Mouse (Mus musculus) forebrain, embryonic 14.5 days (tissue): Measurements from ENCODE around the gene Vmn1r188. TPM values are rescaled to one million over a fixed set of nuclear protein-coding genes. Genes with fewer than 3 reads are reported as not detected.
"Not testable (repeated sequence)": the region's sequence is repeated elsewhere in the genome, so short reads cannot be mapped to it uniquely, and the experiment has no call there.

ENCODE experiments used
- ATAC-seq: fragments of 200-750 bp; cut with Nextera tagmentation; 2 replicates; pipeline ENCODE4 v1.8.0; 2017; ENCODE audit warnings: mild to moderate bottlenecking, moderate library complexity
- DNase-seq: peaks from one replicate; pipeline ENCODE4 v3.0.0-alpha.2; 2015; ENCODE audit warnings: low spot score
- H3K27ac ChIP-seq: fragments of 300-500 bp; sonication (generic); 2 replicates; pipeline ENCODE4 v1.5.1; 2014; ENCODE audit warnings: low read depth, mild to moderate bottlenecking, control low read depth, low read length, moderate library complexity
- H3K27me3 ChIP-seq: fragments of 300-500 bp; sonication (generic); replicated peaks from 2 replicates; pipeline ENCODE4 v1.6.1; 2014; ENCODE audit warnings: low read length, control low read depth, mixed read lengths; ENCODE audit not compliant: control insufficient read depth, insufficient read depth
- H3K36me3 ChIP-seq: fragments of 300-500 bp; sonication (generic); 2 replicates; pipeline ENCODE4 v1.6.1; 2014; ENCODE audit warnings: low read length, control low read depth; ENCODE audit not compliant: control insufficient read depth, insufficient read depth
- H3K4me1 ChIP-seq: fragments of 300-500 bp; sonication (generic); 2 replicates; pipeline ENCODE4 v1.6.1; 2014; ENCODE audit warnings: antibody characterized with exemption, low read length, control low read depth; ENCODE audit not compliant: control insufficient read depth, insufficient read depth
- H3K4me2 ChIP-seq: fragments of 300-500 bp; sonication (generic); 2 replicates; pipeline ENCODE4 v1.6.1; 2014; ENCODE audit warnings: mild to moderate bottlenecking, control low read depth, low read length
- H3K4me3 ChIP-seq: fragments of 300-500 bp; sonication (generic); 2 replicates; pipeline ENCODE4 v1.5.1; 2014; ENCODE audit warnings: low read depth, low read length, control low read depth
- H3K9ac ChIP-seq: fragments of 300-500 bp; sonication (generic); 2 replicates; pipeline ENCODE4 v1.6.1; 2014; ENCODE audit warnings: mild to moderate bottlenecking, low read length, control low read depth, moderate library complexity
- H3K9me3 ChIP-seq: fragments of 300-500 bp; sonication (generic); replicated peaks from 2 replicates; pipeline ENCODE4 v1.6.1; 2016; ENCODE audit warnings: low read length, control low read depth, mixed read lengths; ENCODE audit not compliant: control insufficient read depth
- WGBS: fragments of 180-500 bp; shearing (Covaris S2); extraction: QIAGEN DNeasy Blood & Tissue Kit; methylation state at CpG from one replicate; pipeline ENCODE4 v1.1.7; 2014; 5-methylcytosine and 5-hydroxymethylcytosine counted together
- microRNA-seq: library from miRNA; unstranded; fragments of <30 nt; microRNA quantifications from one replicate; pipeline ENCODE4, GENCODE M21; 2016
- polyA plus RNA-seq: library from polyadenylated mRNA; unstranded; fragments of >200 nt; fragmentation: Nextera tagmentation; extraction: Ambion mirVana; gene quantifications from 2 replicates; pipeline ENCODE4 v1.2.1, GENCODE M21; 2014

The Vmn1r188 gene
- polyA plus RNA-seq, 1 experiment from 2014 or later: not detected

DNA sequence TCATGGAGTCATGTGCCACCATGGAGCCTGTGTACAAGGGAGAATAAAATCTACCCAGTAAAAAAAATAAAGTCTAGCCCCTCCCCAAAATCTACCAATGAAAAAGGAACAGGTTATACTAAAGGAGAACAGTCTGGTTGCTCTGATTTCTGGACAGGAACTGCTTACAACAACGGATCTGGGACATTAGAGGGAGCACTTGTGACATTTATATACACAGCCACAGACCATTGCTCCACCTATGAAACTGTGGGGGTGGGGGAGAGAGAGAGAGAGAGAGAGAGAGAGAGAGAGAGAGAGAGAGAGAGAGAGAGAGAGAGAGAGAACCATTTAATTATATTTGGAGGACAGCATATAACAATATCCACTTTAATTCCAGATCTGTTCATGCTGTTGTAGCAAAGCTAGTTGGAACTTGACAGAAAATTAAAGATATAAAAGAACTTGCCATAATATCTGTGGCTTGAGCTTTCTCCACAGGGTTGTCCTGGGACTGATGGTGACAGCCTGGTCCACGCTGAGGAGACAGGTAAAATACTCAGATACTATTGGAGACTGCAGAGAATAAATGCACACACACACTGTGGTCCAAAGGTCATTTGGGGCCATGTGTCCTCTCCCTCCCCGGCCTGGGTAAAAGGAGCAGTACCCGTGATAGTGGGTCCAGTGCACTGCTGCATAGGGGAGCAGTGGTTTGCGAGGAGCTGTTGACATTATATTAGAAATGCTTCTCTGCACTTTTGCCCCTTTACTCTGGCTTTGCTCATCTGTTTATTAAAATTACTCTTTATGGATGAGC, 52.5 kb downstream of the Vmn1r188 start:
- not testable (repeated sequence) for H3K36me3 ChIP-seq, H3K4me1 ChIP-seq, DNase-seq, ATAC-seq, H3K27me3 ChIP-seq, H3K27ac ChIP-seq, H3K9ac ChIP-seq, H3K4me3 ChIP-seq, H3K9me3 ChIP-seq, H3K4me2 ChIP-seq
- WGBS: 81% methylated on average over 5 of the region's 5 CpGs

Small RNA genes lying within 50 kb of the gene (microRNA-seq; reads per million reads assigned to microRNA genes)
- not detected for gene Gm26300
- gene Gm44390: not detected
- not detected for gene Gm44486

Other genes starting within 250 kb of the Vmn1r188 start
- 28.3 and 34.9 TPM in 2 replicates for gene Zfp184, start 139.3 kb upstream of the Vmn1r188 start, polyA plus RNA-seq
- gene Pom121l2, start 103.2 kb upstream of the Vmn1r188 start, polyA plus RNA-seq: 0.14 TPM in 1 of 2 replicates, not detected in the other
- 0.10 TPM in 1 of 2 replicates, not detected in the other for gene Prss16, start 74.7 kb upstream of the Vmn1r188 start, polyA plus RNA-seq
- gene Hist1h2ah, start 48.9 kb upstream of the Vmn1r188 start, polyA plus RNA-seq: 4.8 and 8.3 TPM in 2 replicates
- gene Hist1h2bk, start 48.6 kb upstream of the Vmn1r188 start, polyA plus RNA-seq: 2.5 and 3.5 TPM in 2 replicates
- 14.0 and 18.0 TPM in 2 replicates for gene Hist1h4i, start 43.1 kb upstream of the Vmn1r188 start, polyA plus RNA-seq
- gene Hist1h2ag, start 41.5 kb upstream of the Vmn1r188 start, polyA plus RNA-seq: 20.4 and 37.4 TPM in 2 replicates
- 3.0 and 7.0 TPM in 2 replicates for gene Hist1h2bj, start 41.2 kb upstream of the Vmn1r188 start, polyA plus RNA-seq
- gene Vmn1r189, start 21.4 kb downstream of the Vmn1r188 start, polyA plus RNA-seq: not detected in 2 replicates
- gene Vmn1r191, start 99.5 kb downstream of the Vmn1r188 start, polyA plus RNA-seq: not detected in 2 replicates
- not detected in 2 replicates for gene Vmn1r192, start 106.7 kb downstream of the Vmn1r188 start, polyA plus RNA-seq
- not detected in 2 replicates for gene Vmn1r193, start 138.7 kb downstream of the Vmn1r188 start, polyA plus RNA-seq
- gene Vmn1r194, start 159.8 kb downstream of the Vmn1r188 start, polyA plus RNA-seq: not detected in 2 replicates
- gene Vmn1r195, start 186.1 kb downstream of the Vmn1r188 start, polyA plus RNA-seq: not detected in 2 replicates
- gene Vmn1r196, start 205.5 kb downstream of the Vmn1r188 start, polyA plus RNA-seq: not detected in 2 replicates
- not detected in 2 replicates for gene Vmn1r197, start 240.1 kb downstream of the Vmn1r188 start, polyA plus RNA-seq